Mouse (Mus musculus): Measurements from ENCODE around the gene Hdac11. TPM values are rescaled to one million over a fixed set of nuclear protein-coding genes. Genes with fewer than 3 reads are reported as not detected.
"Not testable (repeated sequence)": the region's sequence is repeated elsewhere in the genome, so short reads cannot be mapped to it uniquely, and the experiment has no call there.

The Hdac11 gene
- polyA plus RNA-seq, 1 experiment = 1.5 TPM

- Histone ChIP-seq H3K27me3 (ENCODE audit: control insufficient read depth) (no peaks in the 10 kb centered on the region), H3K4me3 (replicated peaks) (peak overlapping the region; percentile 95), H3K4me1 (ENCODE audit: control insufficient read depth) (peaks cover 91% of the 10 kb centered on the region), H3K9me3 (ENCODE audit: control insufficient read depth, low read length) (no peaks in the 10 kb centered on the region), H3K36me3 (ENCODE audit: control insufficient read depth) (peaks cover 68% of the 10 kb centered on the region)
- no peak for TF ChIP-seq TAL1 (IDR thresholded peaks at IDR 0.05; ENCODE audit: low read length)
- TF ChIP-seq GATA1 (IDR thresholded peaks at IDR 0.05; ENCODE audit: low read length) = no peak
These were observed 41.3 kb upstream of the Hdac11 start for GRCm38 (mm10) chr6:91115158-91115557.

GRCm38 (mm10) chr6:91115863-91116243, 40.6 kb upstream of the Hdac11 start:
- TF ChIP-seq GATA1 (IDR thresholded peaks at IDR 0.05; ENCODE audit: low read length) (no peak), TAL1 (IDR thresholded peaks at IDR 0.05; ENCODE audit: low read length) (no peak)
- H3K9me3 ChIP-seq (ENCODE audit: control insufficient read depth, low read length) = peaks cover 4% of the 10 kb centered on the region; the same call in 1 of the 2 replicates
- H3K4me1 ChIP-seq (ENCODE audit: control insufficient read depth) = peaks cover 91% of the 10 kb centered on the region
- peak overlapping the region; percentile 95 for H3K4me3 ChIP-seq (replicated peaks)
- no peaks in the 10 kb centered on the region for H3K27me3 ChIP-seq (ENCODE audit: control insufficient read depth)
- peaks cover 68% of the 10 kb centered on the region for H3K36me3 ChIP-seq (ENCODE audit: control insufficient read depth)

- peak within 1 kb of the TSS; percentile 95 for H3K4me3 ChIP-seq (replicated peaks)
These were observed 40.0 kb upstream of the Hdac11 start, which contains the start of gene Nup210 for GRCm38 (mm10) chr6:91116244-91117145. Gene Nup210, minus strand, starts transcription at chr6:91116829.

GRCm38 (mm10) chr6:91117149-91117548, 39.3 kb upstream of the Hdac11 start:
- H3K9me3 ChIP-seq (ENCODE audit: control insufficient read depth, low read length) = peaks cover 15% of the 10 kb centered on the region
- TF ChIP-seq TAL1 (IDR thresholded peaks at IDR 0.05; ENCODE audit: low read length) (no peak), GATA1 (IDR thresholded peaks at IDR 0.05; ENCODE audit: low read length) (no peak)
- H3K4me1 ChIP-seq (ENCODE audit: control insufficient read depth) = peaks cover 89% of the 10 kb centered on the region

More at GRCm38 (mm10) chr6:91116244-91117145, 40.0 kb upstream of the Hdac11 start, which contains the start of gene Nup210:
- peaks cover 67% of the 10 kb centered on the region for H3K36me3 ChIP-seq (ENCODE audit: control insufficient read depth)
- H3K27me3 ChIP-seq (ENCODE audit: control insufficient read depth) = no peaks in the 10 kb centered on the region; the same call in 1 of the 2 replicates
- H3K9me3 ChIP-seq (ENCODE audit: control insufficient read depth, low read length) = peaks cover 8% of the 10 kb centered on the region
- TF ChIP-seq GATA1 (IDR thresholded peaks at IDR 0.05; ENCODE audit: low read length) (no peak), TAL1 (IDR thresholded peaks at IDR 0.05; ENCODE audit: low read length) (no peak)
- peaks cover 89% of the 10 kb centered on the region for H3K4me1 ChIP-seq (ENCODE audit: control insufficient read depth)

GRCm38 (mm10) chr6:91118526-91118925, 37.9 kb upstream of the Hdac11 start:
- H3K27me3 ChIP-seq (ENCODE audit: control insufficient read depth) = peaks cover 7% of the 10 kb centered on the region
- TF ChIP-seq GATA1 (IDR thresholded peaks at IDR 0.05; ENCODE audit: low read length) (no peak), TAL1 (IDR thresholded peaks at IDR 0.05; ENCODE audit: low read length) (no peak)
- H3K4me1 ChIP-seq (ENCODE audit: control insufficient read depth) = peaks cover 81% of the 10 kb centered on the region
- peaks cover 53% of the 10 kb centered on the region for H3K36me3 ChIP-seq (ENCODE audit: control insufficient read depth)
- H3K9me3 ChIP-seq (ENCODE audit: control insufficient read depth, low read length) = peaks cover 17% of the 10 kb centered on the region
- H3K4me3 ChIP-seq (replicated peaks) = no peak overlapping the region

More at GRCm38 (mm10) chr6:91117149-91117548, 39.3 kb upstream of the Hdac11 start:
- H3K4me3 ChIP-seq (replicated peaks) = peak overlapping the region; percentile 95
- H3K36me3 ChIP-seq (ENCODE audit: control insufficient read depth) = peaks cover 65% of the 10 kb centered on the region
- peaks cover 3% of the 10 kb centered on the region; the same call in 1 of the 2 replicates for H3K27me3 ChIP-seq (ENCODE audit: control insufficient read depth)

GRCm38 (mm10) chr6:91120206-91120605, 36.3 kb upstream of the Hdac11 start:
- TF ChIP-seq TAL1 (IDR thresholded peaks at IDR 0.05; ENCODE audit: low read length) (no peak), GATA1 (IDR thresholded peaks at IDR 0.05; ENCODE audit: low read length) (no peak)
- Histone ChIP-seq H3K27me3 (ENCODE audit: control insufficient read depth) (peaks cover 19% of the 10 kb centered on the region), H3K9me3 (ENCODE audit: control insufficient read depth, low read length) (peaks cover 17% of the 10 kb centered on the region), H3K4me3 (replicated peaks) (no peak overlapping the region), H3K36me3 (ENCODE audit: control insufficient read depth) (peaks cover 38% of the 10 kb centered on the region), H3K4me1 (ENCODE audit: control insufficient read depth) (peaks cover 71% of the 10 kb centered on the region)

- Histone ChIP-seq H3K4me1 (ENCODE audit: control insufficient read depth) (peaks cover 62% of the 10 kb centered on the region), H3K9me3 (ENCODE audit: control insufficient read depth, low read length) (peaks cover 17% of the 10 kb centered on the region), H3K36me3 (ENCODE audit: control insufficient read depth) (peaks cover 38% of the 10 kb centered on the region), H3K27me3 (ENCODE audit: control insufficient read depth) (peaks cover 27% of the 10 kb centered on the region)
- H3K4me3 ChIP-seq (replicated peaks) = not testable (repeated sequence)
These were observed 35.4 kb upstream of the Hdac11 start for GRCm38 (mm10) chr6:91121089-91121488.

GRCm38 (mm10) chr6:91123453-91123852, 33.0 kb upstream of the Hdac11 start:
- Histone ChIP-seq H3K4me1 (ENCODE audit: control insufficient read depth) (peaks cover 41% of the 10 kb centered on the region), H3K27me3 (ENCODE audit: control insufficient read depth) (peaks cover 49% of the 10 kb centered on the region), H3K4me3 (replicated peaks) (no peak overlapping the region), H3K36me3 (ENCODE audit: control insufficient read depth) (peaks cover 31% of the 10 kb centered on the region), H3K9me3 (ENCODE audit: control insufficient read depth, low read length) (peaks cover 17% of the 10 kb centered on the region)
- TF ChIP-seq GATA1 (IDR thresholded peaks at IDR 0.05; ENCODE audit: low read length) (no peak), TAL1 (IDR thresholded peaks at IDR 0.05; ENCODE audit: low read length) (no peak)
